Mouse (Mus musculus) ovary, postnatal 14 days (tissue): ENCODE results near the gene Nckipsd.

Source experiments
- DNase-seq: peaks from one replicate; pipeline ENCODE4 v3.0.0; 2022; ENCODE audit warnings: low spot score

Gene Nckipsd

DNA sequence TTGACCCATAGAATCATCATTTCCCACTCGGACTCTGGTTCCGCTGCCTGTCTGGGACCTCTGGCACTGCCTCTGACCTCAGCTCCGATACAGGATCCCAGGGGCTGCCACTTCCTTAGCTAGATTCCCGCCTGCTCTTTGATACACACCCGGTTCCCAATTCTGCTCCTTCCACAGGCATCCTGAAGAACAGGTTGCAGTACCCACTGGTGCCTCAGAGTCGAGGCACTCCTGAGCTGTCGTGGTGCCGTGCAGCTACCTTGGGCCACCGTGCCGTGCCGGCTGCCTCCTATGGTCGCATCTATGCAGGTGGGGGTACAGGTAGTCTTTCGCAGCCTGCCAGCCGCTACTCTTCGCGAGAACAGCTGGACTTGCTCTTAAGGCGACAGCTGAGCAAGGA lies 40.3 kb downstream of the Nckipsd start:
- no peak for DNase-seq

GRCm38 (mm10) chr9:108852976-108853375 lies 44.8 kb downstream of the Nckipsd start, which contains the start of gene Slc26a6:
Gene Slc26a6, plus strand, starts transcription at chr9:108853283.
- DNase-seq: no peak

DNA sequence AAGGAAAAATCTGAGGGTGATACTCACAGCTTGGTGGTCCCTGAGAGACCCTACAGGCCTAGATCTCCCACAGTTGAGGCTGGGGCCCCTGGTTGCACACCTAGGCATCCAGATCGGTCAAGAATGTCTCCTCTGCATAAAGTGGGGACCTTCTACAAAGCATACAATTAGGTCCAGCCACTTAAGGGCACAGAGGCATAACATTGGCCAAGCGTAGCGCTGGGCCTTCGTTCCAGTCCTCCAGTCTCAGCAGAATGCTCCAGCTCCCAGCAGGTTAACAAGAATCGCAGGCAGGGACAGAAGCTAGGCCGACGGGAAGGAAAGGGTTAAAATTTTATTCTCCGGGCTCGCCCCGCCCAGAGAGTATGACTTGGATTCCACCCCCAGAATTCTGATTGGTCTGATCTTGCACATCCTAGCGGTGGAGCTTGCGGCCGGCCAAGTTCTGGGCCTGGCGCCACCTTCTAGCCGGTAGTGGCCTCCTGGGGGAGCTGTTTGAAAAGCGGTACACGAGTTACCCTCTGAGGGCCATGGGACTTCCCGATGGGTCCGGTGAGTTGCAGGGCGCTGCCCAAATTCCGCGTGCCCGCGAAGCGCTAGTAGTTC lies 45.6 kb downstream of the Nckipsd start:
- DNase-seq: peak; percentile 79

DNA sequence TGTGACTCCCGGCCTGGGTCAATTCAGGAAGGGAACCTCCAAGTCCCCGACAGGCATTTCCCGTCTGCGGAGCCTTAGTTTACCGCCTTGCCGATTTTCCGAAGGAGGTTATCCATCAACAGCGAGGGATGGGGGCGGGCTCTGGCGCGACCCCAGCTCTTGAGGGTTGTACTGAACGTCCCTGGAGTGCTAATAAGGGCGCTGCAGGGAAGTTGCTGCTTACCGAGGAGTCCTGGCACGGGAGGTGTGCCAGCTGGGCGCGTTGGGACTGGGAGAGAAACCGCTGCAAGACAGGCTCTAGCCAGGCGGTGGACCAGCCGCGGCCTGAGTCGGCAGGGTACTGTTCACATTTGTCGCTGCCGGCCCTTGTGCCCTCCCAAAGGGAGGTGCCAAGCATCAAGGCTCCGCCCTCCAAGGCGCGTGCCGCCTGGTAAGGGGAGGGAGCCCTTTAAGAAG lies 46.1 kb downstream of the Nckipsd start:
- peak; percentile 66 for DNase-seq

DNA sequence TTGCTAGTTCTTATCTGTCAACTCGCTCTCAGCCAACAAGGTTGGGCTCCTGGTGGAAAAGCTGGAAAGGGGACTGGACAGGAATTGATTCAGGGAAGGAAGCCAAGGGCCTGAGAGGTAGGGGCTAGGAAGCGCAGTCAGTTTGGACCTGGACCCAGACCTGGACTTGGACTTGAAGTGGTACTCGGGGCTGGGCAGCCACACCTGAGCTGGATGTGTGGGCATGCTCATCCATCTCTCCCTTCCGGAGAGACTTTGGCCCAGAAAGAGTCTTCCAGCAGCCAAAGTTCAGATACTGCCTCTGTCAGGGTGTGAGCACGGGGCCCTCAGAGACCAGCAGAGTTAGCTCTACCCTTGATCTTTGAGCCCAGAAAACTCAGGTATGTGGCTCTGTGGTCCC lies 47.2 kb downstream of the Nckipsd start:
- DNase-seq: no peak

DNA sequence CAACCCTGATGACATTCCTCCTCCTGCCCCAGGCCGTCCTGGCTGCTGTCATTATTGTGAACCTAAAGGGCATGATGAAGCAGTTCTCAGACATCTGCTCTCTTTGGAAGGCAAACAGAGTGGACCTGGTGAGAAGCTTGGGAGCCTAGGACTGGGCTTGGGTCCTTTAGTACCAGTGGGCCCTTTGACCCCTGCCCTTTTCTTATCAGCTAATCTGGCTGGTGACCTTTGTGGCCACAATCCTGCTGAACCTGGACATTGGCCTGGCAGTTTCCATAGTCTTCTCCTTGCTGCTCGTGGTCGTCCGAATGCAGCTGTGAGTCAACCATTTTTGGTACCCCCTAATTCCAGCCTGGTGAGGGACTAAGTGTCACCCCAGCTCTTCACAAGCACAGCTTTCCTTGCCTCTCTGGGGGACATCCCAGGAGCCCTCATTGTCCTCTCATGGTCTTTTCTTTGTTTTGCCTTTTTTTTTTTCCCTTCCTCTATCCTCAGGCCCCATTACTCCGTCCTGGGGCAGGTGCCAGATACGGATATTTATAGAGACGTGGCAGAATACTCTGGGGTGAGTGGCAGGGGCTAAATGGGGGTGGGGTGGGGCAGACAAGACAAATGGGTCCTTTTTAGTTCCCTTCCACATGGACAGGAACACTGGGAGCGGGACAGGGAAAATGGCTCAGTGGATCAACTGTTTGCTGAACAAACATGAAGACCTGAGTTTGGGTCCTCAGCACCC lies 50.8 kb downstream of the Nckipsd start:
- DNase-seq: no peak
